Mouse (Mus musculus) telencephalon, adult 2 months (tissue): Measurements from ENCODE around the gene Cacnb2.
A peak's percentile ranks its signal among the peaks of the same experiment; 100 is the strongest.

Experiments used
- DNase-seq: peaks from one replicate; pipeline ENCODE4 v3.0.0-alpha.2; 2011; ENCODE audit warnings: low read depth, low spot score

The Cacnb2 gene

DNA sequence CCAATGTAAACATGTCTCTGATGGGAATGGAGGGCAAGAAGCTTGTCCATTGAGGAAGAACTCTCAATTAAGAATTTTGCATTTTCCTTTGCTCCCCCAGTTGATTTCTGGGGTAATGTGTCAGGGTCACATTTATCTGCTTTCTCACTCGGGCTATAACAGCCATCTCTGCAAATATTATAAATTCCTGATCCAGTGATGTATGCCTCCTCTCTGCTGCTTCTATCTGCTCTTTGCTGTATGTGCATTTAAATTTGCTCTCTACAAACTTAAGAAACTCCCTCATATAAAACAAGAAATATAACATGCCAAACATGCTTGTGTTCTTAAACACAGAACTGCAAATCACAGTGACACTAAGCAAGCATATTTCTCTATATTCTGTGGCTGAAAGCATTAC lies 171.5 kb downstream of the Cacnb2 start:
- no peak for DNase-seq

DNA sequence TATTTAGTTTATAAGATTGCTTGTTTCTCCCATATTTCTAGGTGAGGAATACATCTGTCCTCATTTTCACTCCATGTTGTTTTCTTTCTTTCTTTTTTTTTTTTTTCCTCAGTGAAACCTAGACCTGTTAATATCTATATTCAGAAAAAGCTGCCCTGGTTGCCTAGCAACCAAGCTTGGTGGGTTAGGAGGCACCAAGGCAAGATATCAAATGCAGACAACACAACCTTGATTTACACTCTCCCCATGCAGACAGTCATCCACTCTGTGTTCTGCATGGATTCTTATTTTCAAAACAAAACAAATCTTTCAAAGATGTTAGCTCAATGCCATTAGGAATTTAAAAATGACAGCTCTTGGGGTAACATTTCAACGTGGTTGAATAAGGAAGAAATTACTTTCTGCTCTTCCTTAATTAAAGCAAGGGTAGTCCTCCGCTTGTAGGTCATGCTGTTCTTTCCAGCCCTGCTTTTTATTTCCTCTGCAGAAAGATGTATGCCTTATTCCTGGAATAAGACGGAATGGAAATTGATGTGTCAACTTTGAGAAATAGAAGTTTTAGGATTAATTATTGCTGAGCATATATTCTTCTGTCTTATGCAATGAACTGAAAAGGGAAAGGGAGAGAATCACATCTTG lies 172.1 kb downstream of the Cacnb2 start:
- DNase-seq: peak; percentile 39

DNA sequence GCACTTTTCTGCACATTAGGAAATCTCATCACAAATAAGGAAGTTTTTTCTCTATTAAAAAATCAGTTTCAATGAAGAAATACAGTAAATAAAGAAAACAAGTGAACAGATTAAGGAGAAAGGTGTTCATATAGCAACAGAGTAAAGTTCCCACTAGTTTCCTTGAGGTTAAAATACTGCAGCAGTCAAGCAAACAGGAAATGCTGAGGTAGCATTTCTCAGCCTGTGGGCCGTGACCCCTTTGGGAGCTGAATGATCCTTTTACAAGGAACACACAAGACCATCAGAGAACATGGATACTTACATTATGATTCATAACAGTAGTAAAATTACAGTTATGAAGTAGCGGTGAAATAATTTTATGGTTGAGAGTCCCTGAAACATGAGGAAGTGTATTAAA lies 185.1 kb downstream of the Cacnb2 start:
- DNase-seq: no peak

DNA sequence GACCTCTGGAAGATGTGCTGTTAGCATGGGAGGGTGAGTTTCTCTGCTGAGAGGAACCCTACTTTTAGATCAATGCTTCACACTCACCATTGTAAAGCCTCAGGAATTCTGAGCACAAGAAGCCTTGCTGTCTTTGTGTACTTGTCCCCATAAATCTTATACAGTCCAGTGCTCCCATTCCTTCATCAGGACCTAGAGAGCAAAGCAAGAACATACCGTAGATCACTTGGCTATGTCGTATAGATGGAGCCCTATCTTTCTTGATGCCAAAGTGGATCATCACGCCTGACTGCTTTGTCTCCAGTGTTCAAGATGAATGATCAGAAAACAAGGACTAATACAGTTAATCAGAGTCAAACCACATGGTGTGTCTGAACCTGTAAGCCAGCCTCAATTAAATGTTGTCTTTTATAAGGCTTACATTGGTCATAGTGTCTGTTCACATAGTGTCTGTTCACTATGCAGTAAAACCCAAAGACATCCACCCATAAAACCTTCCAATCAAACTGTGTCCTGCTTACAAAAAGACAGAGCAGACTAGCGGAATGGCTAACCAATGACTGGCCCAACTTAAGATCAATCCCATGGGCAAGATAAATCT lies 198.7 kb downstream of the Cacnb2 start:
- no peak for DNase-seq

- DNase-seq: no peak
Measured at GRCm38 (mm10) chr2:14807650-14808347, 204.9 kb downstream of the Cacnb2 start.

DNA sequence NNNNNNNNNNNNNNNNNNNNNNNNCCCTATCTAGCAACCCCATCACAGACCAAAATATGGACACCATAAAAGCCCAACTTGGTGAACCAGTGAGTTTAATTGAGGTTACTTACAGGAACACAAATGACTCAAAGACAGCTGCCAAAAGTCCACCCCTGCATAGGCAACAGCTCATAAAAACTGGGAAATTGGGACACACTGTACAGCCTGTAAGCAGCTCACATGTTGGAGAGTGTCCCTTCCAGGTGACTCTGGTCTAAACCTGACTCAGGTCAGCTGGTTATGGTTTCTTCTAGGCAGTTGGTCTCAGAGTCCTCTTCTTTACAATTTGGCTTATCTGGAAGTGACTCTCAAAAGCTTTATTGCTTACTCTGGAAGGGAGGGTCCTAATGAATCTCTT lies 212.1 kb downstream of the Cacnb2 start:
- DNase-seq: no peak

GRCm38 (mm10) chr2:14818651-14819050 lies 215.8 kb downstream of the Cacnb2 start:
- no peak for DNase-seq

GRCm38 (mm10) chr2:14820946-14821345 lies 218.1 kb downstream of the Cacnb2 start:
- no peak for DNase-seq

- DNase-seq: no peak
Measured at GRCm38 (mm10) chr2:14823105-14823504, 220.2 kb downstream of the Cacnb2 start.

DNA sequence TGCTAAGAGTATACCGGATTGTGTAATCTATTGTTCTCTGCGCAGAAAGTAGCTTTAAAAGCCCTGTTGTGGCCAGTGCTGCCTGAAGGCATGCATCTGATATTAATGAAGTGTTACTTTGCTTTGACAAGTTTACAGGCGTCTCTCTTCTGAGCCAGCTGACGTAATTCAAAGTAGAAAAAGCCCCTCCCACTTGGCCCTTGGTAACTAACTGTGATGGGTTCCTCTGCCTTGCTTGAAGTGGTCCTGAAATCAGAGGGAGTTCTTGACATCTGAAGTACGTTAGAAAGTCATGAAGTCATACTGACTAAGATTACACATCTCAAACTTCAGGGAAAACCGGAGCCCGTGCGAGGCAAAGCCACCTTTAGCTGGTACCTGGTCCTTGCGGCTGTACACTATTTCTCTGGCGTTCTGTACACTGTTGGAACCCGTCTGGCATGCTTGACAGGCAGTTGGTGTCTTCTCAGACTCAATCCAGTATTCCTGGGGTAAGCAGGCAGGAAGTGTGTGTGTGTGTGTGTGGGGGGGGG lies 221.0 kb downstream of the Cacnb2 start:
- no peak for DNase-seq

DNA sequence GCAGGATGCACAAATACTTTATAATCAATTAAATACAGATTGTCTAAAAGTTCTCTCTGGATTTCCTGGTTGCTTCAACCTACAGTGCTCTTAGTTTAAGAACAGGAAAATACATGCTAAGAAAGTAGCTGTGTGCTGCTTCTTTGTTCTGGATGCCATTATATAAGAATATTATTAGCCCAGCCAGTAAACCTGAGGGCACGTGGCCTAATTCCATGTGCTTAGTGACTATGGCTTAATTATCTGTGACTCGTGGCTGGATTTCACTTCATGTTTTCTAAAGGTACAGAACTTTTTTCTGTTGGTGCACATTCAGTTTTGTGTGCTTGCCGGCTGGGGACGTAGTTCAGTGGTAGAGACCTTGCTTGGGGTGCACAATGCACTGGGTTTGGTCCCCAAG lies 222.3 kb downstream of the Cacnb2 start:
- DNase-seq: no peak

- DNase-seq: no peak
Measured at GRCm38 (mm10) chr2:14829451-14829850, 226.6 kb downstream of the Cacnb2 start.

DNA sequence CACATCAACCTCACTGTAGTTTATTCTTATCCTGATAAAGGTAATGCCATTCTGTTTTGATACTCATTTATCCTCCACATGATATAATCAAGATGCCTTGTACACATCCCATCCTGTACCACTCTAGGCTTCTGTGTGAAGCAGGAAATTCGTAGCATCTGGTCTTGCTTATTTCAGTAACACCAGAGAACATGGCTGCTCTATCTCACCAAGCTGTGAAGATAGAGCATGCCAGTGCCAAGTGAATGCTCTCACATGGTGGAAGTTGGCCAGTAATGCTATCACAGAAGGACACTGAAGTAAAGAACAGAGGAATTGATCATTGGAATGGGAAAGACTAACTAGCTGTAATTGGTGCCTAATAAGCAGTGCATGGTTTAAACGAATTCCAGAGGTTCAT lies 228.4 kb downstream of the Cacnb2 start:
- DNase-seq: peak; percentile 29

DNA sequence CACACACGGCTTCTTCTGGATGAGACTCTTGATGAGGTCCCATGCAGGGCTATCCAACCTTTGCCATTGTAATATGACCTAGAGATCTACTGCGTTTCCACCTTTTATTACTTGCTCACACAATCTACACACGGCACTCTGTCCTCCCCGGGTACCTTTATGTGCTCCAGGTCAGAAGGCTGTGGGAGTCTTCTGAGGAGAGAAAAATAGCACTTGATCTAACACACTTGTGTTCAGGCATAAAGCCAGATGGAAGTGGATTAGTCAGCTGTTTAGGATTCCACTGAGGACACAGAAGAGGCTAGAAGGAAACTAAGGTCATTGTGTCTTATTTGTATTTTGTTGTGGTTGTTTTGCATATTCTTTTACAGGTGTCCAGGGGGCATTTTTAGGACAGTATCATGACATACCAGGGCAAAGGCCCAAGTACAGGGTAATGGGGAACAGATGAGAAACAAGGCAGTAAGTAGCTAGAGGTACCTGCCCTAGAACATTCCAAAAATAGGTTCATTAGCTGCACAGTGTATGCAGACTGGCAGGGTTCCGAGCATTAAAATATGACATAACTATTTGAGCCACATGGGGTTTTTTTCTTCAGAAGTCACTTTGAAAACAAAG lies 231.9 kb downstream of the Cacnb2 start:
- no peak for DNase-seq

DNA sequence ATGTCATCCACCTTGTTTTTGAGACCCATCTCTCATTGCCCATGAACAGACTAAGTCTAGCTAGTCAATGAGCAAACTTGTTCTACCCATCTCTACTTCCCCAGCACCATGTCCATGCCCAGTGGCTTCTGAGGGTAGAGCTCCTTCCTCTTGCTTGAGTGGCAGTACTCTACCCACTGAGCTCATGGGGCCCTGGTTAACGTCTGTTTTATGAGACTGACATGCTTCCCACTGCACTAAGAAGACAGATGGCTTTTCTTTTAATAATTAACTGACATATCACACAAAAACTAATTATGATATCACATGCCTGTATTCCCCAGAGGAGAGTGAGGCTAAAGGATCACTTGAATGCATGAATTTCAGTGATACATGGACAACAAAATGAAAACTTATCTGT lies 238.4 kb downstream of the Cacnb2 start:
- DNase-seq: no peak

- DNase-seq: peak; percentile 49
Measured at GRCm38 (mm10) chr2:14846727-14847126, 243.8 kb downstream of the Cacnb2 start.

GRCm38 (mm10) chr2:14847188-14847587 lies 244.3 kb downstream of the Cacnb2 start:
- DNase-seq: peak; percentile 34

DNA sequence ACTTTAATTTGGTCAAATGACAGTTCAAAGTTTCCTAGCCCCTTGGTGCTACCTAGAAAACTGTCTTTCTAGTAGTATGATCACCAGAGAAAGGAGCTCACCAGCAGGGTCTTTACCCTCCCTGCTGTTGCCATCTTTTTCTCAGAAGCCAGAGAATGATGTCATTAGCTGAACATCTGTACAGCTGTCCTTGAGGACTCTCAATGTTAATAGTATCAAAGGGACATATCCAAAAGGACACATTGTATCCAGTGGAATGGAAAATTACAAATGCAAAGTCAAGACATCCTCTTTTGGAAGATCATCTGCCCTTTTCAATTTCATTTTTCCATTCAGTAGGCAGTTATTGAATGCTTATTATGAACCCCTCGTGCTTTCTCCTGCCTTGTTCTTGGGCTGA lies 247.9 kb downstream of the Cacnb2 start:
- no peak for DNase-seq

DNA sequence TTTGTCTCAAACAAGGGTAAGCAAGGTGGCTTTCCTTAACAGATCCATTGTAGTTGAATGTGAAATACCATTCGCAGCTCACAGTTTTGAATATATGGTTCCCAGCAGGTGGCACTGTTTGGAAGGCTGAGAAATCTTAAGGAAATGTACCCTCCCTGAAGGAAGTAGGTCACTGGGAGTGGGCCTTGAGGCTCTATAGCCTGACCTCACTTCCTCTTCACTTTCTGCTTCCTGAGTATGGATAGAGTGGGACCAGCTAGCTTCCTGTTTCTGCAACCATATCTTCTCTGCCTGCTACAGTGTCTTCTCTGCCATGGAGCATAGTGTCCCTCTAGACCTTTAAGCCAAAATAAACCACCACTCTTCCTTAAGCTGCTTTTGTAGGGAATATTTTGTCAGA lies 248.5 kb downstream of the Cacnb2 start:
- no peak for DNase-seq

- DNase-seq: no peak
Measured at GRCm38 (mm10) chr2:14854054-14854453, 251.2 kb downstream of the Cacnb2 start.

DNA sequence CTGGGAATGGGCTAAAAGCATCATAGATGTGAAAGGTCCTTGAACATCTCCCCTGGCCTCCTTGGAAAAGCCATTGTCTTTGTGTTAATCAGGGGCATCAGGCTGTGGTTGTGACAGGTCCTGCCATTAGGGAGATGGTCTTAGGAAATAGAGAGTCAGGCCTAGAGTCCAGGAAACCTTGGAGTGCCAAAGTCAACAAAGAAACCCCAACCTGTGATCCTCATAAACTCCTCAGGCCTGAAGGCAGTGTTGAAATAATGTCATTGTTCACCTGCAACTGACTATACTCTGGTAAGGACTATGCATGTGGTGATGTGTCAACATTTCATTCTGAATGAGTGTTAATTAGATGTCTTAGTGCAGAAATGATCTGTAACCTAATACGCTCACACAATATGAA lies 255.4 kb downstream of the Cacnb2 start:
- no peak for DNase-seq

- DNase-seq: no peak
Measured at GRCm38 (mm10) chr2:14860350-14860749, 257.5 kb downstream of the Cacnb2 start.
